Mouse (Mus musculus): ENCODE data around the gene Gm5485.
A peak's percentile ranks its signal among the peaks of the same experiment; 100 is the strongest.

Gene Gm5485

GRCm38 (mm10) chr16:48412246-48412645 is at the start of gene Gm5485:
Gm5485 (minus strand) TSS chr16:48412416.
- DNase-seq, result no peak

DNA sequence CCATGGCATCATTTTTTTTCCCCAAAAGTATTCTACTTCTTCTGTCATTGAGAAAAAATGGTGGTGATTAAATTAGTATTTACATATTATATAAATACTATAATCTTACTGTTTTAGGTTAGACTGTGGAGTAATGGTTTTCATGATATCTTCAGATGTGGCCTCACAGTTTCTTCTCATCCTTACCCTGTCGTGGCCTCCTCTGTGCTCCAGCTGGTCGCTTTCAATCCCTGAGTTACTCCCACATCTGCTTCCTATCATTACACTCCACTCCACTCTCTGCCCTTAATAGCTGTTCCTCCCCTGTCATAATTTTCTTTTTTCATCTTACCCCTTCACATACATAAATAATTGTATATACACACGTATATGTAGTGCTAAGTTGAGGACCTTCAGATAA is 41.0 kb upstream of the Gm5485 start:
- no peak for DNase-seq

DNA sequence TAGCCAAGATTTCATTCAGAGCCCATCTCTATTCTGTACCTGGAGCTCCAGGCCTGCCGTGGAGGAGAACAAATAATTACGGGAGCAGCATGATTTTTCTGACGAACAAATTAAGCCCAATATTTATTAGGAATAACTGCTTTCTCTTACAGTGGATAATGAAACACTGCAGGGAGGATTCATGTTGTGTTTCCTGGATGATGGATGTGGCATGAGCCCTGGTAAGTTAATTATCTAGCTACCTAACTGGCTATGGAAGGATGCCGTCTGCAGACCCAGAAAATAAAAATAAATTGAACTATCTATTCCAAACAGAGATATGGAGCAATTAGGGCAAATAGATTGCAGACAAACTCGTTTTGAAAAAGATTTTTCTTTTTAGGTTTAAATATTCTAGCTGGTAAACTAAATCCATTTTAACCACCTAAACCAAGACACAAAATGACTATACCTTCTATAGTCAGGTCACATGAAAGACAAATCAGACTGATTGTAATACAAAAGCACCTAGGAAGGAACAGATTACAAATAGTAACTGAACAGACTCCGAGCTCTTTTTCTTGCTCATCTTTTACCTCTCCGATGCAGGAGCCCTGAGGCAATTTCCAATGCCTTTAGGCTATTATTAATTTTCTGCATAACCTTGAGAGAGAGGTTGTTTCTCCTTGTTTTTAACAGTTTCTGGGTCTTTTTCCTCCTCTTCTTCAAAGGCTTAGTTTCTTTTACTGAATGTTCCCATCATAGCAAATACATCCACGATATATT is 34.1 kb upstream of the Gm5485 start:
- no peak for DNase-seq

GRCm38 (mm10) chr16:48444589-48444988 is 32.4 kb upstream of the Gm5485 start:
- DNase-seq, result no peak

GRCm38 (mm10) chr16:48437476-48437875 is 25.3 kb upstream of the Gm5485 start:
- no peak for DNase-seq

GRCm38 (mm10) chr16:48435454-48435853 is 23.2 kb upstream of the Gm5485 start:
- no peak for DNase-seq

GRCm38 (mm10) chr16:48431027-48431426 is 18.8 kb upstream of the Gm5485 start, which contains the start of gene Morc1:
Morc1 (plus strand) TSS chr16:48431237.
- DNase-seq, result no peak

DNA sequence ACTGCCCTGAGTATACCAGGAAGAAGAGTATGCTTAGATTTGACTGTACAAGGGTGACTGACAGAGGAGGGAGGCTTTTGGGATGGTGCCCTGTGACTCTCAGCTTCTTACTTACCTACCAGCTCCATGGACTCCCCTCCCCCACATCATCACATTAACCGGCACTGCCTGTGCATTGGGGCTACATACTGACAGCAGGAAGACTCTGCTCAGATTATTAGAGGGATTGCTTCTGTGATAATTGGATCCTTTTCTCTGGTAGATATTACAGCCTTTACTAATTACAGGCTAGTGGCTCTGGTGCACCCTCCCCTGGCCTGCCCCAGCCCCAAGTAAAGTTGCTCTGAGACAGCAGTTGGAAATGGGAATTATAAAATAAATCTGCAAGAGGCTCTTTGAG is 17.2 kb upstream of the Gm5485 start:
- DNase-seq, result no peak

DNA sequence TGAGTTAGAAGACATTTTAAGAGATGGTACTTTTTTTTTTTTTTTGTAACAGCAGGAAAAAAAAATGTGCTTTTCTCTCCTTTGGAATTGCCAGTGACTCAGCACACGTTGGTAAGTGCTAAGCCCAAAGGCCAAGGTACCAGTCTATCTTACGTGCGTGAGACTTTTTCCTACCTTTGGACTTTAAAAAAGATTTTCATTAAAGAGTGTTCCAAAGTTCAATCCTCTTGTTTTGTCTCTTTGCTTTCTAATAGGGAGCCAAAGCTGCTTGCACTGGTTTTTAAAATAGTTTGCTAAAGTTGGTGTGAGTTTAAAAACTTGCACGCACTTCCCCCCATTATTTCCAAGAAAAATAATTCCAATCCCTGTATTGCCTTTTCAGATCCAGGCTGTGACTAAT is 11.9 kb upstream of the Gm5485 start:
- no peak for DNase-seq

GRCm38 (mm10) chr16:48422501-48422900 is 10.3 kb upstream of the Gm5485 start:
- no peak for DNase-seq

- DNase-seq, result no peak
Measured at GRCm38 (mm10) chr16:48419035-48419434, 6.8 kb upstream of the Gm5485 start.

DNA sequence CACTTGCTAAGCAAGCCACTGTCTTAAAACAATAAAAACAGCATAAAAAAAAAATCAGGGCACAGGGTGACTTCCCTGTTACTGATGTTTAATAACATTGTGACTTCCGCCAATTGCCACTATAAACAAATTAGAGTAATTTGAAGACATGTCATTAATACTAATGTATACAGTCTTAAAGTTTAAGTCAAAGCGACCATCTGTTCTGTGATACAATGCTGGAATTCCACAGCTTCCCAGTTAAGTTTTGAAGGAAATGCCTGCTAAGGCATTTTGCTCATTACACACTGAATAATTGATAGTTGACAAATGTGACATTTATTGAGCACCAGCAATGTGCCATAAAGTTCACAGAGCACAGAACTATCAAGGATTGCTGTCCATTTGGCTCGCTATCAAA is 6.3 kb upstream of the Gm5485 start:
- no peak for DNase-seq

- DNase-seq, result no peak
Measured at GRCm38 (mm10) chr16:48410125-48410524, 2.1 kb downstream of the Gm5485 start.

GRCm38 (mm10) chr16:48409580-48409979 is 2.6 kb downstream of the Gm5485 start:
- DNase-seq, result no peak

GRCm38 (mm10) chr16:48405674-48406403 is 6.4 kb downstream of the Gm5485 start:
- no peak for DNase-seq

DNA sequence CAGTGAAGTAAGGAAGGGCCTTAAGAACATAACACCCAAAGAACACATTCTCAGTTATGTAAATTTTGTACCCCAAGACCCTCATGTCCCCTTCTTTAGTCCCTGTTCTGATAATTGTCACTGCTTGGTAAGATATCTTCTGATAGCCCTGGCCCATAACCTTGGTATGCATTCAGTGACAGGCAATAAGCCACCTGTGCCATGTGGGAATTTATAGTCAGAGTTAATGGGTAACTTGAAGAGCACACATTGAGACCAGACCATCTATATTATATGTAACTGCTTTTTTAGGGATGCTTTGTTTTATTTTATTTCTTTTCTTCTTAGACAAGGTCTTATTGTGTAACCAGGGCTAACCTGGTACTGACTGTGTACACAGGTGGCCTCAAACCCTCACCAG is 8.2 kb downstream of the Gm5485 start:
- DNase-seq, result no peak

- no peak for DNase-seq
Measured at GRCm38 (mm10) chr16:48403423-48403822, 8.8 kb downstream of the Gm5485 start.

GRCm38 (mm10) chr16:48402963-48403362 is 9.3 kb downstream of the Gm5485 start:
- no peak for DNase-seq

DNA sequence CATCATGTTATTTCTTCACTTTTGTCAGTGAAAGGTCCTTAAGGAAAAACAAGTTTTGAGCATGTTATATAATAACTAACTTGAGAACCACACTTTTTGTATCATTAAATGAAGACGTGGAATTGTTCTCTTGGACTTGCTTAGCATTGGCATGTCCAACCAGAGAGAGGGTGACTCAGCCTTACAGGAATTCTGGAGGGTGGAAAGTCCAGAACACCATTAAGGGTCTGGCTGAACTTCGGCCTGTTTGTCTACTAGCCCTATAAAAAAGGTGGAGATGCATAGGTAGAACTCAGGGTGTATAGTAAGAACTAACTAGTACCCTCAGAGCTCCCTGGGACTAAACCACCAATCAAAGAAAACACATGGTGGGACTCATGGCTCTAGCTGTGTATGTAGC is 16.9 kb downstream of the Gm5485 start:
- no peak for DNase-seq

DNA sequence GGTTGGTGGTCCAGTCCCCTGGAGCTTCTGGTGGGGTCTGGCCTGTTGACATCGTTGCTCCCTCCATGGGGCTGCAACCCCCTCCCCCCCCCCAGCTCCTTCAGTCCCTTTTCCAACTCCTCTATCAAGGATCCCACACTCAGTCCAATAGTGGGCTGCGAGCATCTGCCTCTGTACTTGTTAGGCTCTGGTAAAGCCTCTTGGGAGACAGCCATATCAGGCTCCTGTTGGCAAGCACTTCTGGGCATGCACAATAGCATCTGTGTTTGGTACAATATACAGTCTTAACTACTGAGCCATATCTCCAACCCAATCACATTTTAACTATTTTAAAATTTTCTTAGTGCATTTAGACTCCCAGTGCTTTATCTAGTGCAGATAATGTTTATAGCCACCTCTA is 25.2 kb downstream of the Gm5485 start:
- no peak for DNase-seq

GRCm38 (mm10) chr16:48383582-48384257 is 28.5 kb downstream of the Gm5485 start:
- peak; percentile 45 for DNase-seq

- no peak for DNase-seq
Measured at GRCm38 (mm10) chr16:48373711-48374485, 38.3 kb downstream of the Gm5485 start.

DNA sequence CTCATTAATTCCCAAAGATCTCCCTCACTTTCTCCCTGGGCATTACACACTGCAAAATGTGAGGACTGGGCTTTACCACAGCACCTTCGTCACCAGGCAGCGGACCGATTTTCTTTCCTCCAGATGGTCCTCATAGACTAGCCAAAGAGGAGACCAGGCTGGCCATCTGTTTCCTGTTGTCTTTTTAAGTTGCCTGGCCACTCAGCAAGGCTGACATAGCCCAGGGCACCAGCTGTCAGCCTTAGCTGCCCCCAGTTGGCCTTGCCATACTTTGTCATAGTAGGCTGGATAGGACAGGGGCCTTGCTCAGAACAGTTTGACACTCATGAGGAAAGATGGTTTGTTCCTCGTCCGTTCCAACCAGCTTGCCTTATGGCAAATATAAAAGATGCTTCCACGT is 39.8 kb downstream of the Gm5485 start:
- DNase-seq, result no peak

Data from lung, postnatal 10 days (tissue).